8 mouse cellular contexts compared by ENCODE assay signal in genomic region chr19:40510387-40511099, GRCm38 (mm10). TPM values are rescaled to one million over a fixed set of nuclear protein-coding genes. Genes with fewer than 3 reads are reported as not detected.
DNase-seq lines count a peak whose midpoint lies in the region; ATAC-seq and TF ChIP-seq lines count a peak whose summit lies in the region.

No protein-coding gene starts in this region.

- H3K27me3 ChIP-seq in heart, embryonic 12.5 days (replicated peaks): no peaks in the 10 kb centered on the region
- no peaks in the 10 kb centered on the region for H3K27me3 ChIP-seq in limb, embryonic 15.5 days
- H3K27me3 ChIP-seq in stomach, postnatal 0 days (ENCODE audit: control insufficient read depth, insufficient read depth, low read length): no peaks in the 10 kb centered on the region

- TF ChIP-seq EP300 in stomach, postnatal 0 days (optimal IDR thresholded peaks at IDR 0.05): no peak

- WGBS in heart, embryonic 12.5 days: 71% methylated on average over 13 of the region's 13 CpGs
- WGBS in limb, embryonic 15.5 days: 70% methylated on average over 13 of the region's 13 CpGs
- 61% methylated on average over 13 of the region's 13 CpGs for WGBS in stomach, postnatal 0 days

- no peaks in the 10 kb centered on the region for H3K9me3 ChIP-seq in heart, embryonic 12.5 days (replicated peaks)
- H3K9me3 ChIP-seq in limb, embryonic 15.5 days: no peaks in the 10 kb centered on the region
- H3K9me3 ChIP-seq in stomach, postnatal 0 days (ENCODE audit: control insufficient read depth, low read length): no peaks in the 10 kb centered on the region

- peak overlapping the region; percentile 89 for H3K4me2 ChIP-seq in heart, embryonic 12.5 days
- peak overlapping the region; percentile 5; the same call in 1 of the 2 replicates for H3K4me2 ChIP-seq in limb, embryonic 15.5 days
- H3K4me2 ChIP-seq in stomach, postnatal 0 days (replicated peaks; ENCODE audit: low read depth): peak overlapping the region; percentile 77

- intact Hi-C loops in heart, postnatal 10 days (cut with DNase I): loop anchor here (5.0 kb wide), 1 partner anchor 98 kb away; no protein-coding TSS in a partner anchor

- no peak for ATAC-seq in heart, embryonic 12.5 days (ENCODE audit: insufficient number of reproducible peaks, low FRiP score)
- no peak for ATAC-seq in limb, embryonic 15.5 days (ENCODE audit: insufficient number of reproducible peaks, low FRiP score, low TSS enrichment, low read depth)
- no peak for ATAC-seq in stomach, postnatal 0 days (ENCODE audit: low FRiP score, low TSS enrichment)
- ATAC-seq in megakaryocyte progenitor cell, adult 5-6 weeks (replicated peaks; ENCODE audit: poor library complexity): no peak

- peaks cover 40% of the 10 kb centered on the region for H3K4me1 ChIP-seq in heart, embryonic 12.5 days (replicated peaks)
- H3K4me1 ChIP-seq in limb, embryonic 15.5 days: peaks cover 24% of the 10 kb centered on the region; the same call in 1 of the 2 replicates
- no peaks in the 10 kb centered on the region for H3K4me1 ChIP-seq in stomach, postnatal 0 days (replicated peaks; ENCODE audit: control insufficient read depth, insufficient read depth)

- H3K27ac ChIP-seq in heart, embryonic 12.5 days (ENCODE audit: poor library complexity, severe bottlenecking): no peak overlapping the region
- H3K27ac ChIP-seq in limb, embryonic 15.5 days: no peak overlapping the region
- peak overlapping the region; percentile 93 for H3K27ac ChIP-seq in stomach, postnatal 0 days (replicated peaks)

- DNase-seq in heart, postnatal 10 days: no peak
- DNase-seq in right cerebral cortex, adult 2 months (ENCODE audit: low spot score in 2 of 2): peak; percentile 47
- DNase-seq in right cerebral cortex, postnatal 4 days: no peak
- DNase-seq in stomach, postnatal 0 days (ENCODE audit: low spot score): no peak
- no peak for DNase-seq in adrenal gland, adult 8-10 months

- no peak overlapping the region for H3K4me3 ChIP-seq in heart, embryonic 12.5 days
- no peak overlapping the region for H3K4me3 ChIP-seq in limb, embryonic 15.5 days
- H3K4me3 ChIP-seq in stomach, postnatal 0 days (ENCODE audit: low read depth, low read length): peak overlapping the region; percentile 88

- H3K36me3 ChIP-seq in heart, embryonic 12.5 days: peaks cover 8% of the 10 kb centered on the region; the same call in 1 of the 2 replicates
- H3K36me3 ChIP-seq in limb, embryonic 15.5 days: no peaks in the 10 kb centered on the region
- H3K36me3 ChIP-seq in stomach, postnatal 0 days (ENCODE audit: control insufficient read depth, insufficient read depth, low read length): no peaks in the 10 kb centered on the region

- no peak for TF ChIP-seq CTCF in stomach, postnatal 0 days (IDR thresholded peaks at IDR 0.05; ENCODE audit: low read depth)

- no peak overlapping the region for H3K9ac ChIP-seq in heart, embryonic 12.5 days
- H3K9ac ChIP-seq in limb, embryonic 15.5 days: no peak overlapping the region
- H3K9ac ChIP-seq in stomach, postnatal 0 days (ENCODE audit: low read length): peak overlapping the region; percentile 50

RNA-seq across cellular contexts. Expression of gene Sorbs1, which starts 3.0 kb away (rescaled TPM):
- polyA plus RNA-seq in heart, embryonic 12.5 days (2016; fragmentation: Nextera tagmentation; extraction: Ambion mirVana): 86.6 and 89.3 TPM in 2 replicates
- total RNA-seq in heart, postnatal 10 days (2021): 100 to 1,000 TPM; 355 to 547 TPM
- polyA plus RNA-seq in limb, embryonic 15.5 days (2015; fragmentation: Nextera tagmentation; extraction: Ambion mirVana): 45.6 and 58.9 TPM in 2 replicates
- 107 and 111 TPM in 2 replicates for polyA plus RNA-seq in stomach, postnatal 0 days (2015; fragmentation: Nextera tagmentation; extraction: Ambion mirVana)
- total RNA-seq in adrenal gland, adult 8-10 months (2022): 100 to 1,000 TPM in 1 of 4 experiments, 10 to 100 TPM in 3; 48.2 to 120 (median 68.1) TPM
- 2.5 and 3.3 TPM in 2 replicates for total RNA-seq in megakaryocyte progenitor cell, adult 5-6 weeks (2015)
- total RNA-seq in megakaryocyte progenitor cell, adult 5-6 weeks (2017): 0.42 and 8.7 TPM in 2 replicates

Comparison
In these comparisons a context has a peak if more than half of its experiments do, and no peak if none do; other contexts are left out.
1. DNase-seq: peak in right cerebral cortex, adult 2 months (2 of 2); none in heart, postnatal 10 days (0 of 2), right cerebral cortex, postnatal 4 days (single experiment), stomach, postnatal 0 days (single experiment) and adrenal gland, adult 8-10 months (single experiment).
2. H3K4me2 ChIP-seq: peak in every context shown above with its lines; median percentile 89 in heart, embryonic 12.5 days; 77 in stomach, postnatal 0 days; 5 in limb, embryonic 15.5 days.
3. RNA of gene Sorbs1, which starts 3.0 kb away (total RNA-seq): 355 to 547 TPM in heart, postnatal 10 days and 48.2 to 120 TPM in adrenal gland, adult 8-10 months; 0.42 to 8.7 TPM in megakaryocyte progenitor cell, adult 5-6 weeks; every median in the first group is over 4 times any median in the second.